Mouse (Mus musculus) adrenal gland, adult (tissue): ENCODE results near the gene Gbp4.
"Not testable (repeated sequence)": the region's sequence is repeated elsewhere in the genome, so short reads cannot be mapped to it uniquely, and the experiment has no call there.

Experiments
- DNase-seq, 2 experiments: peaks; one replicate each; pipeline ENCODE4 v3.0.0; 2022 to 2023; ENCODE audit warnings: low spot score in 1 of 2; ENCODE audit not compliant: inconsistent age in 2 of 2

Gene Gbp4

DNA sequence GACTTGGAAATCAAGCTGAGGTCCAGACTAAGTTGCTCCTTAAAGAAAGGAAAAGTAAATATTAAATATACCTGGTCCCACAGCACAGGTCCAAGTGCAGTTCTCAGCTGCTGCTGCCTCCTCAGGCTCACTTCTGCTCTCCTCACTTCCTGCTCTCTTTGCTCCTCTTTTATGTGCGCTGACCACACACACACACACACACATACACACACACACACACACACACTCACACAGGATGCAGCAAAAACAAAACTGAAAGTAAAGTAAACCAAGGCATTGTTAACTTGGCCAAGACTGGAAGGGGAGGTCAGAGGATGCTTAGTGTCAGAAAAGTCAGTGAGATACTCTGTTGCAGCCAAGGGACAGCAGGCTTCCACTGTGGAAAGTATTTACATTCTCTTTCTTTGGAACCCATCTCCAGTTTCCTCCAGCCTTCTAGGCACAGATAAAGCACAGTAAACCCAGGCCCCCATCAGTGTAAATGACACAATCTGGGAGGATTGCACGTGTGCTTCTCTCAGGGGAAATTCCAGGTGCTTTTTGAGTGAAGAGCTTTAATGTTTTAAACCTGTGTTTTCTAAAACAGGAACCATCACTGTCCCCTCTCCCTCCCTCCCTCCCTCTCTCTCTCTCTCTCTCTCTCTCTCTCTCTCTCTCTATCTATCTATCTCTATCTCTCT, at the start of gene Gbp4, which contains the start of the genes Gbp9 and Gbp8:
TSS of gene Gbp4 (minus strand) at position 178 of the 680 bp plus-strand sequence.
TSS of gene Gbp9 (minus strand) at position 131 of the 680 bp plus-strand sequence.
TSS of gene Gbp8 (minus strand) at position 132 of the 680 bp plus-strand sequence.
- peak; percentile 26 to 66 for DNase-seq

DNA sequence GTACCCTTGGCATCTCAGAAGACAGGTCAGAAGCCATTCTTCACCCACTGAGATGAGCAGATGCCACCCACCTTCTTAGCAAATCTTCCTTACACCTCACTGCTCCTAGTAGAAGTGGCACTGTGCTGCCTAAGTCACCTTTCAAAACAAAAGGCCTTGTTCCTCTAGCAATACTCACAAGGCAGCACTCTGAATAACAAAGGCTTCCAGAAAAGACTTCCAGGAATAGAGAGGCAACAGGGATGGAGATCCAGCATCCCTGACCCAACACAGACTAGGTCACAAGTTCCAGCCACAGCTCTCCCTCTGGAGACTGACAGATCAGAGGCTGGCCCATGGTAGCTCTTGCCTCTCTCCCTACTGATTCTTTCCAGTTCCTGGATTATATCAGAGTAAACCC, 42.1 kb upstream of the Gbp4 start:
- DNase-seq: no peak

DNA sequence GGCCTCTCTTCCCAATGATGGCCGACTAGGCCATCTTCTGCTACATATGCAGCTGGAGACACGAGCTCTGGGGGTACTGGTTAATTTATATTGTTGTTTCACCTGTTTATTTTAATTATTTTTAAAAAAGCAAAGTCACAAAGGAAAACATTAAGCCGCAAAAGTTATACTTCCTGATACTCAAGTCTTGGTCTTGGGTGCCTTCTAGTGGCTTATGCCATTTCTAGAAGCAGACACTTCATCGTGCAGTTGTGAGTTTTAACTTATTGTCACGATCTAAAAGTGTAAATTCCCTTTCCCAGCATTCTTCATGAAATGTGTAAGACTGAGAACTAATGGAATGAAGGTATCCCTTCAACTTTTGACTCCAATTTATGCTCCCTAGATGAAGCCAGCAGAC, 17.2 kb upstream of the Gbp4 start:
- no peak for DNase-seq

DNA sequence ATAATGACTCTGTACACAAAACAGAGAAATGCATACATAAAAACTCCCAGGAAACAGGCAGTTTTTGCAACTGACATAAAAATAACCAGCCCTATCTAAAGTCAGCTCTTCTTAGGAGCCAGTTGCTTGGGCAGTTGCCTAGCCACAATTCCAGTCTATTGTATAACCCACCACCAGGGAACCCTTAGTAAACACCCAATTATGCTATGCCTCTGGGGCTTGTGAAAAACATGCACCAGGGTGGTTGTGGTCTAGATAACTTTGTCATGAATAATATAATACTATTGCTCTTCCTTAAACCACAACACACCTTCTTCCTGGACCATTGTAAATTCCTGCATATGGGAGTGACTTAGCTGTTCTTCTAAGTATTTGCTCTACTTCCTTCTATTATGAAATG, 14.7 kb upstream of the Gbp4 start:
- DNase-seq: no peak

DNA sequence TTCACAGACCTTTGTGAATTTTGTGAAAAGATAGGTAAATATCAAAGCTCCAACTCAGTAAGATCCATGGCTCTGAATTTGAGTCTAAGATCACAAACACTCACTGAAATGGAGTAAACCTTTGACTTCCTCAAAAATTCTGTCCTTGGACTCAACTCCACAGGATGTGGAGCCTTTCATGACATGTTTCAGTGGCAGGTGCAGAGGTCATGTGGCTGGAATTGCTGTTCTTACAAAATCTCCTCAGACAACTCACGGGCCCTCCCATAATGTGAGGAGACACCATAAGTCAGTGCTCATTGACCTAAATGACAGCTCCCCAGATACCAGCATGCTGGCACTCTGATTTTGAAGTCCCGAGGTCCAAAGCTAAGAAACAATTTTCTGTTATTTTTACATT, 8.7 kb upstream of the Gbp4 start:
- not testable (repeated sequence) for DNase-seq

DNA sequence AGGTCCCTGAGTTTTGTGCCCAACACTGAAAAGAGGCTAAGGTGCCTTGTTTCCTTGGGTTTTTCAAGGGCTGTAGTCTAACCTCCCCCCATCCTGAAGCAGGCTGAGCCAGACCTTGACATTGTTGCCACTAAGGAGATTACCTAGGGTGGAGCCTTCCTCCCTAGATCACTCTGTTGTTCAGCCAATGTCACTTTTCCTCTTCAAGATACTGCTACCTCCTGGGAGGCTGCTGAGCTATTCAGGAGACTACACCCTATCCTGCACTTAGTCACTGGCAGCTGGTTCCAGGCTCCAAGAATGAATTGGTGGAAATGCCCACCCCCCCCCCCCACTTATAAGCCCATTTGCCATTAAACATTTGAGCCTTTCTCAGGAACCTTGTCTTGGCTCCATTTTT, 7.1 kb upstream of the Gbp4 start:
- peak in 1 of 2 experiments; percentile 47 for DNase-seq

DNA sequence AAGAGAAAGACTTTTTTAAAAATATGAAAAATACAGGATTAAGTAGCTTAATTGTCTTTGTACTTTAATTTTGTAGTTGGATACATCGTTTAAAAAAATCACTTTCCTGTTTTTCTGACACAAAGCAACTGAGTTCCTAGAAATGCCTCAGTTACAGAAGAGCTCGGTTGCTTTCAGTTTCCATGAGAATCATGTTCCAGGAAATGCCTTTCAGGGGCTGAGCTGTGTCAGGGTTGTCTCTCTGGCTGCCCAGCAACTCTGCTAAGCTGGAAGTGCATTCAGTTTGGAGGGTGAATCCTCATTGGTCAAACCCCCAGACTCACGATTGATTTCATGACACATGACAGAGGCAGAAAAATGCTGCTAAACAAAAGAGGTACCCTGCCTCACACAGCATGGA, 6.3 kb upstream of the Gbp4 start:
- peak in 1 of 2 experiments; percentile 66 for DNase-seq

DNA sequence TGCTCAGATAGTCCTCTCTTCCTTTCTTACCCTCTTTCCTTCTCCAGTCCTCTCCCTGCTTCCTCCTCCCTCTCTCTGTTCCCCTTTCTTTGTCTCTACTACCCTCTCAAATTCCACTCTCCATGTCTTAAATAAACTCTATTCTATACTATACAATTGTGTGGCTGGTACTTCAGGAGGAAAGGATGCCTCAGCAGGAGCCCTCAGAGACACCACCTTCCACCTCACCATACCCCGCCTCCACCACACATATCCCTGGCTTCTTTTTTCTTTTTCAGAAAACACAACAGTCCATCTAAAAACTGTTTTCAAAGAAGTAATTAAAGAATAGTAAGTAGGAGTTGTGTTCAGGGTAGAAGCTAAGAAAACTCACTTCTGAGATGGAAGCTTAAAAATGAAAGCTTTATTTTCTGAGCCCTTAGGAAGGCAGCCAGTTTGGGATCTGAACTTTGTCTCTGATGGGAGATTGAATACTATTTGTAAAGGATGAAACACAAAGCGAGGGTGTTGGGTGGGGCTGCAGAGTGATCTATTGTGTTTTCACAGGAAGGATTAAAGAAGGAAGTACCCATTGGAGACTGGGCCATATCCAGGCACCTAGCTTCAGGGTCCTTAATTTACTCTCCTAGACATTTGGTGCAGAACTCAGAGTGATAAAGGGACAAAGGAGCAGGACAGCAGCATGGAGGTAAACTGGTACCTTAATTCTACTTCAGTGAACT, 864 bp upstream of the Gbp4 start:
- not testable (repeated sequence) for DNase-seq

DNA sequence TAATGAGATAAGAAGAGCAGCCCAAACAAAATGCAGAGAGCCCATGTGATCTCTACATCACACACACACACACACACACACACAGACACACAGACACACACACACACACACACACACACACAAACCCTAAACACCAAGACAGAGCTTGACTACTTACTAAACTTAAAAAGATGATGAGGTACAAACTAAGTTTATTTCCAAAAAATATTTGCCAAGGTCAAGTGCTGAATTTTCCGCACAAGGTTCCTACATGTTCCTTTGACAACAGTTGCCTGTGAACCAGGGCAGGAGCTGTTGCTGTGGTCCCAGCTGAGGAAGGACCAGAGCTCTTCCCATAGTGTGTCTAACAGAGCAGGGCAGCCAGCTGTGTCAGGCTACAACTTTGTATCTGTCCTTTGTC, 480 bp downstream of the Gbp4 start:
- no peak for DNase-seq

DNA sequence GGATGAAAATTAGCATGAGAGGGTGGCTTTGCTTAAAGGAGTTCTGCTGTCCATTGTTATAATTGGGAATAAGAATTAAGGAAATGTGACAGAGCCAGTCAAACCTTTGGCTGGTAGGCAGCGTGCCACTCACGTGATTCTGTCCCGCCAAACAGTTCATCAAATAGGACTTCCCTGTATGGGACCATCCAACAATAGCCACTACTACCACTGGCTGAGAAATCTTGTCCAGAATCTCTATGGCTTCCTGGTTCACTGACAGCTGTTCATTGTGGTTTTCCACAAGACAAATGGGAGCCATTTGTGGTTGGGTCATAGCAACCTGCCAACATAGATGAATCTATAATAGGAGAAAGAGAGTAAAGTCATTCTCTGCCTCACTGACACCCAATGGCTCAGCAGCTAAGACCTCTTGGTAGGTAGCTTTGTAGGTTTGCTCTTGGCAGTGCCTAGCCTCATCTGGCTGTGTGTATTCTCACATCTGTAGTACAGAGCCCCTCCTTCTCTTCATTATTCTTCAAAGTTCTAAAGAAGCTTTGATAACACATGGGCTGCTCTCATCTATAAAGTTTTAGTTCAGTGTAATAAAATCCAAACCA, 2.6 kb downstream of the Gbp4 start:
- not testable (repeated sequence) for DNase-seq

DNA sequence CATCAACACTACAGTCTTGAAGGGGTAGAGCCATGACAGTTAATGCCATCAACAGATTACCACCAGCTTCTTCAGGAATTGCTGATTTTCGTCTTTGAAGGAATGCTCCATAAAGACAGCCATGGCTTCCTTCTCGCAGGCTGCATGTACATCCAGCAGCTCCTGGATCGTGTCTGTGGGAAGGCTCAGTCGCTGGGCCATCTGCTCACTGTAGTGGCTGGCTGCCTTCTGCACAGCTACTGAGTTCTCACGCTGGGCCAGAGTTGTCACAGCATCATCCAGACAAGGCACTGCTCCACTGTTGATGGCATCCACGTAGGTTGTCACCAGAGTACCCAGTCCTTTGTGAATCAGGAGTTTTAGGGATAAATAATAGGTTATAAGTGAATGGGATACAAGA, 17.7 kb downstream of the Gbp4 start:
- not testable (repeated sequence) for DNase-seq

DNA sequence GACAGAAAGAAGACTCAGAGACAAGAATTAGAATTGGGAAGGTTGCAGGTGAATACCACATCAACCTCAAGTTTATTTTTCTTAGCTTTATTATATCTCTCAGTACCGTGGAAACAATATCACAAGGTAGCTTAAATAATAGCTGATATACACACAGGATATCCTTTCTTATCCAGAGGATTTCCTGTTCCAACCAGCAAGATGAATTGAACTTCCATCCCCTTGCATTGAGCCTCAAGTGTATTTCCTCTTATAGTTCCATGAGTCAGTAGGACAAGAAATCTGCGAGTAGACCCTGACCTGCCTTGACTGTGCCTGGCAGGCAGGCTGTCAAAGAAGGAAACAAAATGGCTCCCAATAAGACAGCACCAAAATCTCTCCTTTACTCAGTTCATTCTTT, 23.6 kb downstream of the Gbp4 start:
- DNase-seq: no peak

DNA sequence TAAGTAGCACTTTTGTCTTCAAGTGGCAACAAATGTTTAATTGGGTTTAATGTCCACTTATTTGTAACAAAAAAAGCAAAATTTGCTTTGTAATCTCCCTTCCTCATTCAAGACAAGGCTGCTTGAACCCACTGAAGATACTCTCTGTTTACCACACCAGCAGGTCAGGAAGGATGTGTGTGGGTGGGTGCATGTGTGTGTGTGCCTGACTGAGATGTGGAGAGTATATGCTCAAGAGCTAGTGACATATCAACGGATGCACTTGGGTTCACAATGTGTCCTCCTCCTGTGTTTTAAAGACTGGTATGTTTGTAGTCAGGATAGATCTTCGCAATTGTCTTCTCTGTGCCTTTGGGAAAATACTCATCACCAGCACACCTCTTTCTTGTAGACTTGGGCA, 24.7 kb downstream of the Gbp4 start:
- DNase-seq: no peak

DNA sequence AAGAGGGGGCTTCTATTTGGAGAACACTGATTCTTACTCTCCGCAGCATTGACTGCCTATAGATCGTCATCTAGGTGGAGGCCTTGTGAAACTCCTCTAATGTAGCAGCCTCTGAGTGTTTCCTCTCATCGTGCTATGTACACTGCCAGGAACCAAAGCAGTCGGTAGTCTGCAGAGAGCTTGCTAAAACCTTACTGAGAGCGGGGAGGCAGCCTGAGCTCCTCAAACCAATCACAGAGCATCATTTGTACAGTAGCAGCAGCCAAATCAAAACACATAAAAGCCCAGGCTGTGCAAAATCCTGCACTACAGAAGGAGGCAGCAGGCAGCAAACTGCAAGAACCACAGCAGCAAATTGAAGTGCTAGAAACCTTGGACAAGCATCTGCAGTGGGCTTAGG, 25.7 kb downstream of the Gbp4 start:
- DNase-seq: no peak

DNA sequence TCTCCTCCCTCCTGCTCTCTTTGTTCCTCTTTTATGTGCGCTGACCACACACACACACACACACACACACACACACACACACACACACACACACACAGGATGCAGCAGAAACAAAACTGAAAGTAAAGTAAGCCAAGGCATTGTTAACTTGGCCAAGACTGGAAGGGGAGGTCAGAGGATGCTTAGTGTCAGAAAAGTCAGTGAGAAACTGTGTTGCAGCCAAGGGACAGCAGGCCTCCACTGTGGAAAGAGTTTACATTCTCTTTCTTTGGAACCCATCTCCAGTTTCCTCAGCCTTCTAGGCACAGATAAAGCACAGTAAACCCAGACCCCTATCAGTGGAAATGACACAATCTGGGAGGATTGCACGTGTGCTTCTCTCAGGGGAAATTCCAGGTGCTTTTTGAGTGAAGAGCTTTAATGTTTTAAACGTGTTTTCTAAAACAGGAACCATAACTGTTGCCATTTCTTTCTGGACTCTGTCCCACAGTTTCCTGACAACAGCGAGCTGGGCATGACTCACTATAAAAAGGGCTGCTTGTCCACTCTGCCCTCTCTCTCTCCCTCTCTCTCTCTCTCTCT, 29.0 kb downstream of the Gbp4 start:
- DNase-seq: peak; percentile 54 to 80

DNA sequence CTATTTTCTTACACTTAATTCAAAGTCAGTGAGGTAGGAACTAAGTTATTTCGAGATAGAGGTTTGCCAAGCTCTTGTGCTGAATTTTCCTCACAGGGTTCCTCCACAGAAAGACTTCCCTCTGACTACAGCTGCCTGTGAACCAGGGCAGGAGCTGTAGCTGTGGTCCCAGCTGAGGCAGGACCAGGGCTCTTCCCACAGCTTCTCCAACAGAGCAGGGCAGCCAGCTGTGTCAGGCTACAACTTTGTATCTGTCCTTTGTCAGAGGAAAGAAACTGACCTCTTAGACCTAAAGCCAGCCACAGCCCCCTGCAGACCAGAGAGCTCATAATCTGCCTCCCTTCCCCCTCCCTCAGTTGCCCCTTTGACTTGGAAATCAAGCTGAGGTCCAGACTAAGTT, 29.6 kb downstream of the Gbp4 start:
- not testable (repeated sequence) for DNase-seq

DNA sequence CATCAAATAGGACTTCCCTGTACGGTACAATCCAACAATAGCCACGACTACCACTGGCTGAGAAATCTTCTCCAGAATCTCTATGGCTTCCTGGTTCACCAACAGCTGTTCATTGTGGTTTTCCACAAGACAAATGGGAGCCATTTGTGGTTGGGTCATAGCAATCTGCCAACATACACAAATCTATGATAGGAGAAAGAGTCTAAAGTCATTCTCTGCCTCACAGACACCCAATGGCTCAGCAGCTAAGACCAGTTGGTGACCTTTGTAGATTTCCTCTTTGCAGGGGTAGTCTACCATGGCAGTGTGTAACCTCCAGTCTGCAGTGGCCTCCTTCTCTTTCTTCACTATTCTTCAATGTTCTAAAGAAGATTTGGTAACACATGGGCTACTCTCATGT, 33.7 kb downstream of the Gbp4 start:
- DNase-seq: not testable (repeated sequence)

DNA sequence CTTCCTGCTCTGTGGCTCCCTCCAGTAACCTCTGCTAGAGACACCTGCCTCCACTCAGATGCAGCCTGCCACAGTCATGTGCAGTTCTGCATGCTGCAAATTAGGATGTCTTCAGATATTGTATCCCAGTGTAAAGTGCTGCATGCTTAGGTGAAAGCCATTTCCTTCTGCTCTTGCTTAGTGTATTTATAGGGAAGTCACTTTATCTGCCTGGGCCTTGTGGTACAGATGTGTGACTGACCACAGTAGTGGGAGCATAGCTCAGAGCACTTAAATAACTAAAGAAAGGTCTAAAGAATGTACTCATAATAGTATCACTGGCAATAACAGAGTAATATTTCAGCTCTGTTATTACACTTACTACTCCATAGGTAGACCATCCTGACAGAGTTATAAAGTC, 57.5 kb downstream of the Gbp4 start:
- DNase-seq: no peak

DNA sequence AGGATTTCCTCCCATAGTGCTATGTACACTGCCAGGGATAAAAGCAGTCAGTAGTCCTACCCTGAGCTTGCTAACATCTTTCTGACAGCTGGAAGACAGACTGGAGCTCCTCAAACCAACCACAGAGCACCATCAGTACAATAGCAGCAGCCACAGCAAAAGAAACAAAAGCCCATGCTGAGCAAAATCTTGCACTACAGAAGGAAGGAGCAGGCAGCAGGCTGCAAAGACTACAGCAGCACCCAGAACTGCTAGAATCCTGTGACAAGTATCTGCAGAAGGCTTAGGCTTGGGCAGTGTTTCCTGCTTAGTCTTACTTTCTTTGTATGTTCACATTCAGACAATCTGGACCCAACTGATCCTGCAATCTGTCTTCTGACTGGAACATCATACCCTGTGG, 71.0 kb downstream of the Gbp4 start:
- not testable (repeated sequence) for DNase-seq
